Mouse (Mus musculus) hindbrain, embryonic 12.5 days (tissue): ENCODE measurements around the gene C5ar2. TPM values are rescaled to one million over a fixed set of nuclear protein-coding genes. Genes with fewer than 3 reads are reported as not detected.
A peak's percentile ranks its signal among the peaks of the same experiment; 100 is the strongest.

Experiments used
- ATAC-seq: fragments of 200-750 bp; cut with Nextera tagmentation; 2 replicates; pipeline ENCODE4 v1.8.0; 2017; ENCODE audit warnings: moderate TSS enrichment; ENCODE audit not compliant: low FRiP score
- H3K27ac ChIP-seq: fragments of 300-500 bp; sonication (generic); 2 replicates; pipeline ENCODE4 v1.5.1; 2016; ENCODE audit warnings: mild to moderate bottlenecking
- H3K27me3 ChIP-seq: fragments of 300-500 bp; sonication (generic); 2 replicates; pipeline ENCODE4 v1.6.1; 2016; ENCODE audit warnings: mild to moderate bottlenecking
- H3K36me3 ChIP-seq: fragments of 300-500 bp; sonication (generic); 2 replicates; pipeline ENCODE4 v1.6.1; 2016; ENCODE audit warnings: mild to moderate bottlenecking
- H3K4me1 ChIP-seq: fragments of 300-500 bp; sonication (generic); 2 replicates; pipeline ENCODE4 v1.6.1; 2016
- H3K4me2 ChIP-seq: fragments of 300-500 bp; sonication (generic); replicated peaks from 2 replicates; pipeline ENCODE4 v1.6.1; 2016; ENCODE audit warnings: mild to moderate bottlenecking
- H3K4me3 ChIP-seq: fragments of 300-500 bp; sonication (generic); 2 replicates; pipeline ENCODE4 v1.5.1; 2016; ENCODE audit warnings: mild to moderate bottlenecking
- H3K9ac ChIP-seq: fragments of 300-500 bp; sonication (generic); 2 replicates; pipeline ENCODE4 v1.6.1; 2016; ENCODE audit warnings: mild to moderate bottlenecking, moderate library complexity
- H3K9me3 ChIP-seq: fragments of 300-500 bp; sonication (generic); replicated peaks from 2 replicates; pipeline ENCODE4 v1.6.1; 2016; ENCODE audit warnings: mild to moderate bottlenecking
- WGBS: fragments of 180-500 bp; shearing (Covaris S2); methylation state at CpG from one replicate; pipeline ENCODE4 v1.1.7; 2016; 5-methylcytosine and 5-hydroxymethylcytosine counted together
- polyA plus RNA-seq: library from polyadenylated mRNA; unstranded; fragments of >200 nt; fragmentation: Nextera tagmentation; extraction: Ambion mirVana; gene quantifications from 2 replicates; pipeline ENCODE4 v1.2.1, GENCODE M21; 2016

The C5ar2 gene
- polyA plus RNA-seq, 1 experiment from 2014 or later, result not detected

GRCm38 (mm10) chr7:16208781-16209665, 34.9 kb downstream of the C5ar2 start:
- no peak overlapping the region for H3K27ac ChIP-seq
- no peak overlapping the region for H3K4me2 ChIP-seq
- no peak overlapping the region for H3K4me3 ChIP-seq
- no peaks in the 10 kb centered on the region for H3K9me3 ChIP-seq
- no peaks in the 10 kb centered on the region for H3K4me1 ChIP-seq
- no peaks in the 10 kb centered on the region for H3K27me3 ChIP-seq
- ATAC-seq, result no peak
- H3K36me3 ChIP-seq, result peaks cover 96% of the 10 kb centered on the region
- no peak overlapping the region for H3K9ac ChIP-seq
- 91% methylated on average over 21 of the region's 21 CpGs for WGBS

DNA sequence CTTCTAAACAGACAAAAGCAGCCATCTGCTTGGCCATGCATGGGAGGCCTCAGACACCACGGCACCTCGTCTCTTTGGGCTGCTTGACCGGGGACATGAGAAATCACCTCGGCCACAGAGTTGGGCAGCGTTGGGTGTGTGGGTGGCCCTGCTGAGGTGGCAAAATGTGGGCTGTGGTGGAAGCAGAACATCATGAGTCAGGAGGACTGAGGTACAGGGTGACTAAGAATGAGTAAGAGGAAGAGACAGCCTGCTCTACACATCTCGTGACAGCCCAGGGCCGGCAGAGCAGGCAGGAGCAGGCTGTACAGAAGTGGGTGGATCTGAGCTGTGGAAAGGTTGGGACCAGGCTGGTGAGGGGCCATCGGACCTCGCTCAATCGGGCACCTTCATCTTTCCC, 36.5 kb downstream of the C5ar2 start:
- Histone ChIP-seq H3K27me3 (no peaks in the 10 kb centered on the region), H3K4me1 (no peaks in the 10 kb centered on the region), H3K27ac (no peak overlapping the region), H3K4me3 (no peak overlapping the region), H3K9me3 (no peaks in the 10 kb centered on the region), H3K36me3 (peaks cover 95% of the 10 kb centered on the region), H3K9ac (0 out of 2 replicates have a peak overlapping the region, but pooled peaks have one; percentile 24), H3K4me2 (no peak overlapping the region)
- no peak for ATAC-seq
- WGBS, result 84% methylated on average over 10 of the region's 10 CpGs

DNA sequence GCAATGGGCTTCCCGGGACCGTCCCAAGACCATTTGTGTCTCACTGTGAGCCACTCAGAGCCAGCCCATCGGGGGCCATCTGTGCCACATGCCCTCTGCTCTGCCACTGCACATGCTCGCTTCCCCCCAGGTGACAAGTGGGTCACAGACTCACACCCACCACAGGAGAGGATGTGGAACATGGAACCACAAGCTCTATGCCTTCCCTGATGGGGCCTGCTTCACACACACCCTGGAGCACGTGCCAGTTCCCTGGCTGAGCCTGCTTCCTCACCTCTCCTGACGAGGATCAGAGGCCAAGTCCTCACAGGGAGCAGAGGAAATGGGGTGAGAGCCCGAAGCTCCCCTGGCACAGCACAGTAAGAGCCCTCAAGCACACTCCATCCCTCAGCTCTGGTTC, 36.9 kb downstream of the C5ar2 start:
- ATAC-seq, result no peak
- Histone ChIP-seq H3K27me3 (no peaks in the 10 kb centered on the region), H3K4me2 (no peak overlapping the region), H3K27ac (no peak overlapping the region), H3K9ac (0 out of 2 replicates have a peak overlapping the region, but pooled peaks have one; percentile 24), H3K4me1 (no peaks in the 10 kb centered on the region), H3K4me3 (no peak overlapping the region), H3K9me3 (no peaks in the 10 kb centered on the region), H3K36me3 (peaks cover 95% of the 10 kb centered on the region)
- whole genome bisulfite sequencing, result 88% methylated on average over 7 of the region's 7 CpGs

GRCm38 (mm10) chr7:16204791-16205190, 39.2 kb downstream of the C5ar2 start:
- H3K4me3 ChIP-seq, result no peak overlapping the region
- no peak overlapping the region for H3K4me2 ChIP-seq
- no peaks in the 10 kb centered on the region for H3K27me3 ChIP-seq
- no peaks in the 10 kb centered on the region for H3K9me3 ChIP-seq
- H3K27ac ChIP-seq, result no peak overlapping the region
- WGBS, result 77% methylated on average over 9 of the region's 9 CpGs
- no peak overlapping the region for H3K9ac ChIP-seq
- H3K36me3 ChIP-seq, result peaks cover 95% of the 10 kb centered on the region
- no peak for ATAC-seq
- H3K4me1 ChIP-seq, result no peaks in the 10 kb centered on the region

DNA sequence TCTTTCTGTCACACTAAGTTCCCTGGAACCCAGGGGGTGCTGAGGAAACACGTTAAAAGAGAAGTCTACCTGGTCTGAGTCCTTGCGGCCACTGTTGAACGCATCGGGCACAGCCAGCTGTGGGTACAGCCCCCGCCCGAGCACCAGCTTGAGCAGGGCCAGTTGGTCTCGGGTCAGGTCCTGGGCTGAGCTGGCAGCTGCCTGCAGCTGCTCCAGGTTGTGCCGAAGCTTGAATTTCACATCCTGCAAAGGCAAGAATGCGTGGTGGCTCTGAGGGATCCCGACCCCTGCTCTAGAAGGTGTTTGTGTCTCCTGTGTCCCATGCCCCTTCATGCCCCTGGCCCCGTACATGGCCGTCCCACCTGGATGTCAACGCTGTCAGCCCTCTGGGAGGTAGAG, 40.5 kb downstream of the C5ar2 start:
- Histone ChIP-seq H3K9me3 (no peaks in the 10 kb centered on the region), H3K27me3 (no peaks in the 10 kb centered on the region), H3K27ac (no peak overlapping the region), H3K4me2 (no peak overlapping the region), H3K4me1 (no peaks in the 10 kb centered on the region), H3K36me3 (peaks cover 95% of the 10 kb centered on the region), H3K4me3 (no peak overlapping the region), H3K9ac (no peak overlapping the region)
- 91% methylated on average over 13 of the region's 13 CpGs for WGBS
- no peak for ATAC-seq

DNA sequence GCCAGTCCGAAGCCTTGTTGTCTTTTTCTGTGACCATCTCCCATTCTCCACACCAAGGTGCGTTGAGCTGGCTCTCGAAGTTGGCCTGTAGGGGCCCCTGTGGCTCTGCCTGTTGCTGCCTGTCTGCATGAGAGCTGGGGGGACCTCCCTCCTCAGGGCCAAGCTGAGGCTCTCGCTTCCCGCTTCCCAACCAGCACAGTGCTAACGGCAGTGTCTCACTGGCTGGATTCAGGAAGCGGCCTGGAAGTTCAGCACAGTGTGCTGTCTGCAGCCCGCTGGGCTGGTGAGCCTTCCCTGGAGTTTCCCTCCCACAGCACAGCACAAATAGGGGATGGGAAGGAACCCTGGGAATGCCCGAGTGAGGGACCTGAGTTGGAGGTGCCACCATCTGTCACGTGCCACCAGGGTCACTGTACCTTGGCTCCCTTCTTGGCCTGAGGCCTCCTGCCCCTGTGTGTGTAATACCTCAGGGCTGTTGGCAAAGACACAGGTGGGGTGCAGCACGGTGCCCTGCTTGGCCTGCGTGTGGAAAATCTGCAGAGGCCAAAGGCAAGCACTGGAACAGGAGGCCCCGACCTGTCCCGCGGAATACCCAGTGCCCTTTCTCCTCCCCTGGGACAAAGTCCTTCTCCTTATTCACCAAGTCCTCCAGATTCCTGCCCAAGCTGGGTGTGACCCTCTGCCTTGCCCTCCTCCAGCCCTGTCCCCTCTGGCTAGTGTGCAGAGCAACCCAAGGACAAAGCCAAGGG, 41.0 kb downstream of the C5ar2 start:
- Histone ChIP-seq H3K4me2 (no peak overlapping the region), H3K27me3 (no peaks in the 10 kb centered on the region), H3K4me3 (no peak overlapping the region), H3K9me3 (no peaks in the 10 kb centered on the region), H3K27ac (no peak overlapping the region), H3K9ac (no peak overlapping the region), H3K4me1 (no peaks in the 10 kb centered on the region), H3K36me3 (peaks cover 98% of the 10 kb centered on the region)
- WGBS, result 85% methylated on average over 15 of the region's 15 CpGs
- no peak for ATAC-seq

DNA sequence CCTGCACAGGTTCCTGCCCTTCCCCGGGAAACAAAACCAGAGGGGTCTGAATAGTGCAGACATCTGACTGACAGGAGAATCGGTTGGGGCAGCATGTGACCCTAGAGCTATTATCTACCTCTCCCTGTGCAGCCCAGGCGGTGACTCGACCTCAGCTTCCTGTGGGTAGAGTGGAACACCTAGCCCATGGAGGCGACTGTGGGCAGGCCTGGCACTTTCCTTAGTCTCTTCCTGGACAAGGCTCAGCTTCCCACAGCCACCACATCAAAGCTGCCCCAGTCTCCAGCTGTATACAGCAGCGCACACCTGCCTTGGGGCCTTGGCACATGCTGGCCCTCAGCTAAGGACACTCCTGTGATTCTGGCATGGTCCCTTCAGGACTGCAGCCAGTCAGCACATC, 42.8 kb downstream of the C5ar2 start:
- Histone ChIP-seq H3K4me2 (no peak overlapping the region), H3K9me3 (no peaks in the 10 kb centered on the region), H3K36me3 (peaks cover 98% of the 10 kb centered on the region), H3K27ac (no peak overlapping the region), H3K27me3 (no peaks in the 10 kb centered on the region), H3K4me1 (no peaks in the 10 kb centered on the region), H3K4me3 (no peak overlapping the region), H3K9ac (no peak overlapping the region)
- WGBS, result 87% methylated on average over 6 of the region's 6 CpGs
- ATAC-seq, result no peak

DNA sequence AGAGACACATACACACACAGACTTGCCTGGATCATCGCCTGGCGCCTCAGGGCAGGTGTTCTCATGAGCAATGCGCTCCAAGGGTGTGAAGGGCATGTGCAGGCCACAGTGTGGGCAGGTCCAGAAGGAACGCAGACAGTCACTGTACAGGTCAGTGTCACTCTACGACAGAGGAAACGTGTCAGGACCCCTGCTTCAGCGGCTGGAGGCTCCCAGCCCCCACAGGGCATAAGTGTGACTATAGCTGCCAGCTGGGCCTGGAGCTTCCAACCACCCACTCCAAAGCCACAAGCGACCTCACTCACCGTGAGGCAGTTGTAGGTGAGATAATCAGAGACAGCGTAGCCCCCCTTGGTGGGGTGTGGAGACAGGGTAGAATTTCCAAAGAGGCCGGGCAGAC, 45.4 kb downstream of the C5ar2 start:
- Histone ChIP-seq H3K4me1 (no peaks in the 10 kb centered on the region), H3K4me3 (no peak overlapping the region), H3K36me3 (peaks cover 84% of the 10 kb centered on the region), H3K27me3 (no peaks in the 10 kb centered on the region), H3K27ac (no peak overlapping the region), H3K9ac (no peak overlapping the region), H3K4me2 (no peak overlapping the region), H3K9me3 (no peaks in the 10 kb centered on the region)
- ATAC-seq, result no peak
- 89% methylated on average over 11 of the region's 11 CpGs for WGBS

DNA sequence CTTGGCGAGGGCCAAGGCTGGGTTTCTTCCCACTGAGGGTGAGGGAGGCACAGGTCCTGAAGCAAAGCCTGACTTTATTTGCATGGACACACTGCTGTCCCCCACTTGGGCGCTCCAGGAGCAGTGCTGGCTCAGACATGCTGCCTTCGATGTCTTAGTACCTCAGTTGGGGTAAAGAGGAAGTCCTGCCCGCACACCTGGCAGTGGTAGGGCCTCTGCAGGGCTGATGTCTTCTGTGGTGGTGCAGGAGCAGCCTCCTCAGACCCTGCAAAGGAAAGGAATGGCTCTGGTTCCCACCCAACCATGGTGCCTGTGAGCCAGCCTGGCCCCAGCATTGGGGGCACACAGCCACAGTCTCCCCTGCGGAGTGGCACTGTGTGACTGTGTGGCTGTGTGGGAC, 46.8 kb downstream of the C5ar2 start:
- no peak overlapping the region for H3K4me2 ChIP-seq
- peaks cover 70% of the 10 kb centered on the region for H3K36me3 ChIP-seq
- WGBS, result 87% methylated on average over 5 of the region's 5 CpGs
- 0 out of 2 replicates have a peak, but pooled peaks cover 2% of the 10 kb centered on the region for H3K4me1 ChIP-seq
- peak overlapping the region; percentile 8; the same call in 1 of the 2 replicates for H3K9ac ChIP-seq
- ATAC-seq, result no peak
- no peak overlapping the region for H3K27ac ChIP-seq
- no peak overlapping the region for H3K4me3 ChIP-seq
- H3K9me3 ChIP-seq, result no peaks in the 10 kb centered on the region
- no peaks in the 10 kb centered on the region for H3K27me3 ChIP-seq

GRCm38 (mm10) chr7:16196616-16197015, 47.3 kb downstream of the C5ar2 start:
- H3K36me3 ChIP-seq, result peaks cover 65% of the 10 kb centered on the region
- 77% methylated on average over 6 of the region's 6 CpGs for WGBS
- H3K4me3 ChIP-seq, result no peak overlapping the region
- H3K9me3 ChIP-seq, result no peaks in the 10 kb centered on the region
- no peak overlapping the region for H3K27ac ChIP-seq
- H3K9ac ChIP-seq, result peak overlapping the region; percentile 8; the same call in 1 of the 2 replicates
- H3K4me2 ChIP-seq, result no peak overlapping the region
- 0 out of 2 replicates have a peak, but pooled peaks cover 3% of the 10 kb centered on the region for H3K4me1 ChIP-seq
- no peaks in the 10 kb centered on the region for H3K27me3 ChIP-seq
- no peak for ATAC-seq

- Histone ChIP-seq H3K9me3 (no peaks in the 10 kb centered on the region), H3K4me3 (no peak overlapping the region), H3K27ac (no peak overlapping the region), H3K4me1 (0 out of 2 replicates have a peak, but pooled peaks cover 3% of the 10 kb centered on the region), H3K9ac (no peak overlapping the region), H3K4me2 (no peak overlapping the region), H3K27me3 (no peaks in the 10 kb centered on the region), H3K36me3 (peaks cover 36% of the 10 kb centered on the region)
- 59% methylated on average over 3 of the region's 3 CpGs for WGBS
- no peak for ATAC-seq
Measured at GRCm38 (mm10) chr7:16193702-16194101, 50.3 kb downstream of the C5ar2 start.

DNA sequence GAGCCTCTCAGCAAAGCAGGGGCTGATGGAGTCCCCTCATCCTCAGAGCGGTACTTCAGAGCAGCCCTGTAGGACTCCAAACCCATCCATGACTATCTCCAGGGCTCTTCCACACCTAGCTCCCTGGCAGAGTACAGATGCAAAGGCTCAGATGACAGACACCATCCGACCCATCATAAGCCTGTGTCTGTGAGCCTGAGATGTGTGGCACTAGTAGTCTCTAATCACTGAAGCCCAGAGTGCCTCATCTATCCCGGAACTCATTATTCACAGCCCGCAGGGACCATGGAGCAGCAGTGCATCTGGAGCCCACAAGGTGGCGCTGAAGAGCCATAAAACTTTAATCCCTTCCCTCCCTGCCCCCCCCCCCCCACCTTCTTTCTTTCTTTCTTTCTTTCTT, 51.6 kb downstream of the C5ar2 start:
- Histone ChIP-seq H3K27me3 (no peaks in the 10 kb centered on the region), H3K27ac (no peak overlapping the region), H3K9ac (no peak overlapping the region), H3K4me2 (no peak overlapping the region), H3K9me3 (no peaks in the 10 kb centered on the region), H3K4me1 (0 out of 2 replicates have a peak, but pooled peaks cover 3% of the 10 kb centered on the region), H3K4me3 (no peak overlapping the region), H3K36me3 (peaks cover 22% of the 10 kb centered on the region)
- 17% methylated on average over 5 of the region's 5 CpGs for WGBS
- peak; percentile 57 for ATAC-seq
